Mouse (Mus musculus) midbrain, embryonic 13.5 days (tissue): Measurements from ENCODE around the gene Ly6g6e. TPM values are rescaled to one million over a fixed set of nuclear protein-coding genes. Genes with fewer than 3 reads are reported as not detected.
A peak's percentile ranks its signal among the peaks of the same experiment; 100 is the strongest.

Experiments used
- ATAC-seq: fragments of 200-750 bp; cut with Nextera tagmentation; 2 replicates; pipeline ENCODE4 v1.8.0; 2017; ENCODE audit warnings: mild to moderate bottlenecking, moderate TSS enrichment, moderate library complexity
- H3K27ac ChIP-seq: fragments of 300-500 bp; sonication (generic); 2 replicates; pipeline ENCODE4 v1.5.1; 2015; ENCODE audit warnings: inconsistent platforms, mild to moderate bottlenecking, moderate library complexity
- H3K27me3 ChIP-seq: fragments of 300-500 bp; sonication (generic); 2 replicates; pipeline ENCODE4 v1.6.1; 2015; ENCODE audit warnings: mild to moderate bottlenecking, inconsistent platforms
- H3K36me3 ChIP-seq: fragments of 300-500 bp; sonication (generic); 2 replicates; pipeline ENCODE4 v1.6.1; 2015; ENCODE audit warnings: mild to moderate bottlenecking, inconsistent platforms
- H3K4me1 ChIP-seq: fragments of 300-500 bp; sonication (generic); replicated peaks from 2 replicates; pipeline ENCODE4 v1.6.1; 2015; ENCODE audit warnings: inconsistent platforms
- H3K4me2 ChIP-seq: fragments of 300-500 bp; sonication (generic); replicated peaks from 2 replicates; pipeline ENCODE4 v1.6.1; 2015; ENCODE audit warnings: moderate library complexity, mild to moderate bottlenecking, inconsistent platforms
- H3K4me3 ChIP-seq: fragments of 300-500 bp; sonication (generic); replicated peaks from 2 replicates; pipeline ENCODE4 v1.5.1; 2015; ENCODE audit warnings: mild to moderate bottlenecking, inconsistent platforms
- H3K9ac ChIP-seq: fragments of 300-500 bp; sonication (generic); replicated peaks from 2 replicates; pipeline ENCODE4 v1.6.1; 2015; ENCODE audit warnings: mild to moderate bottlenecking, inconsistent platforms
- H3K9me3 ChIP-seq: fragments of 300-500 bp; sonication (generic); 2 replicates; pipeline ENCODE4 v1.6.1; 2016; ENCODE audit warnings: mild to moderate bottlenecking, inconsistent platforms
- WGBS: fragments of 180-500 bp; shearing (Covaris S2); methylation state at CpG from one replicate; pipeline ENCODE4 v1.1.7; 2015; 5-methylcytosine and 5-hydroxymethylcytosine counted together
- polyA plus RNA-seq: library from polyadenylated mRNA; unstranded; fragments of >200 nt; fragmentation: Nextera tagmentation; extraction: Ambion mirVana; gene quantifications from 2 replicates; pipeline ENCODE4 v1.2.1, GENCODE M21; 2015

Gene Ly6g6e
- polyA plus RNA-seq, 1 experiment from 2014 or later, result 0.32 TPM

GRCm38 (mm10) chr17:35044904-35045806 lies 31.5 kb upstream of the Ly6g6e start:
- Histone ChIP-seq H3K9ac (no peak overlapping the region), H3K4me3 (peak overlapping the region; percentile 50), H3K36me3 (no peaks in the 10 kb centered on the region), H3K9me3 (no peaks in the 10 kb centered on the region), H3K27me3 (no peaks in the 10 kb centered on the region), H3K4me1 (peaks cover 40% of the 10 kb centered on the region), H3K27ac (no peak overlapping the region), H3K4me2 (peak overlapping the region; percentile 95)
- no peak for ATAC-seq
- 89% methylated on average over 7 of the region's 7 CpGs for WGBS

- H3K4me3 ChIP-seq, result peak overlapping the region; percentile 50
- peak; percentile 82 for ATAC-seq
- H3K9me3 ChIP-seq, result no peaks in the 10 kb centered on the region
- H3K36me3 ChIP-seq, result no peaks in the 10 kb centered on the region
- peak overlapping the region; percentile 75 for H3K9ac ChIP-seq
- WGBS, result 7% methylated on average over 40 of the region's 48 CpGs
- H3K4me1 ChIP-seq, result peaks cover 47% of the 10 kb centered on the region
- no peaks in the 10 kb centered on the region for H3K27me3 ChIP-seq
- H3K27ac ChIP-seq, result 0 out of 2 replicates have a peak overlapping the region, but pooled peaks have one; percentile 19
- peak overlapping the region; percentile 95 for H3K4me2 ChIP-seq
Observed at GRCm38 (mm10) chr17:35045807-35046680, 30.7 kb upstream of the Ly6g6e start.

GRCm38 (mm10) chr17:35046681-35047455 lies 29.8 kb upstream of the Ly6g6e start, which contains the start of gene Msh5:
Msh5 (minus strand) TSS chr17:35046745.
- H3K4me3 ChIP-seq, result peak within 1 kb of the TSS; percentile 50
- peak within 1 kb of the TSS; percentile 95 for H3K4me2 ChIP-seq
- H3K9ac ChIP-seq, result peak within 1 kb of the TSS; percentile 75
- H3K27me3 ChIP-seq, result no peaks in the 10 kb centered on the region
- no peaks in the 10 kb centered on the region for H3K36me3 ChIP-seq
- no peaks in the 10 kb centered on the region for H3K9me3 ChIP-seq
- ATAC-seq, result peak; percentile 98
- 0 out of 2 replicates have a peak within 1 kb of the TSS, but pooled peaks have one; percentile 31 for H3K27ac ChIP-seq
- H3K4me1 ChIP-seq, result peaks cover 55% of the 10 kb centered on the region
- WGBS, result 3% methylated on average over 33 of the region's 33 CpGs

- Histone ChIP-seq H3K27me3 (no peaks in the 10 kb centered on the region), H3K9ac (no peak overlapping the region), H3K27ac (0 out of 2 replicates have a peak overlapping the region, but pooled peaks have one; percentile 17), H3K36me3 (no peaks in the 10 kb centered on the region; the same call in 1 of the 2 replicates), H3K9me3 (no peaks in the 10 kb centered on the region), H3K4me2 (no peak overlapping the region), H3K4me3 (no peak overlapping the region), H3K4me1 (peaks cover 63% of the 10 kb centered on the region)
- 55% methylated on average over 1 of the region's 1 CpGs for WGBS
- ATAC-seq, result no peak
Observed at GRCm38 (mm10) chr17:35047688-35048087, 29.0 kb upstream of the Ly6g6e start.

GRCm38 (mm10) chr17:35048149-35048931 lies 28.4 kb upstream of the Ly6g6e start:
- no peak overlapping the region for H3K4me2 ChIP-seq
- peak overlapping the region; percentile 17; the same call in 1 of the 2 replicates for H3K27ac ChIP-seq
- H3K36me3 ChIP-seq, result peaks cover 3% of the 10 kb centered on the region; the same call in 1 of the 2 replicates
- WGBS, result 42% methylated on average over 11 of the region's 11 CpGs
- no peak overlapping the region for H3K4me3 ChIP-seq
- no peaks in the 10 kb centered on the region for H3K9me3 ChIP-seq
- H3K27me3 ChIP-seq, result no peaks in the 10 kb centered on the region
- no peak overlapping the region for H3K9ac ChIP-seq
- no peak for ATAC-seq
- peaks cover 67% of the 10 kb centered on the region for H3K4me1 ChIP-seq

- peaks cover 67% of the 10 kb centered on the region for H3K4me1 ChIP-seq
- WGBS, result 65% methylated on average over 5 of the region's 5 CpGs
- no peaks in the 10 kb centered on the region for H3K9me3 ChIP-seq
- peak overlapping the region; percentile 69 for H3K4me2 ChIP-seq
- H3K9ac ChIP-seq, result no peak overlapping the region
- no peak overlapping the region for H3K27ac ChIP-seq
- no peak for ATAC-seq
- no peaks in the 10 kb centered on the region for H3K27me3 ChIP-seq
- peaks cover 7% of the 10 kb centered on the region for H3K36me3 ChIP-seq
- H3K4me3 ChIP-seq, result no peak overlapping the region
Observed at GRCm38 (mm10) chr17:35048932-35049440, 27.7 kb upstream of the Ly6g6e start.

GRCm38 (mm10) chr17:35049561-35050016 lies 27.1 kb upstream of the Ly6g6e start, which contains the start of gene Clic1:
Clic1 (plus strand) TSS chr17:35049966.
- H3K4me3 ChIP-seq, result peak within 1 kb of the TSS; percentile 46
- peaks cover 67% of the 10 kb centered on the region for H3K4me1 ChIP-seq
- 4% methylated on average over 11 of the region's 11 CpGs for WGBS
- H3K4me2 ChIP-seq, result peak within 1 kb of the TSS; percentile 69
- peak; percentile 10; the same call in 1 of the 2 replicates for ATAC-seq
- H3K27ac ChIP-seq, result peak within 1 kb of the TSS; percentile 88
- H3K36me3 ChIP-seq, result peaks cover 13% of the 10 kb centered on the region
- no peaks in the 10 kb centered on the region for H3K27me3 ChIP-seq
- H3K9ac ChIP-seq, result peak within 1 kb of the TSS; percentile 71
- H3K9me3 ChIP-seq, result no peaks in the 10 kb centered on the region

- H3K36me3 ChIP-seq, result peaks cover 16% of the 10 kb centered on the region
- peaks cover 67% of the 10 kb centered on the region for H3K4me1 ChIP-seq
- peak overlapping the region; percentile 71 for H3K9ac ChIP-seq
- peak overlapping the region; percentile 69 for H3K4me2 ChIP-seq
- H3K9me3 ChIP-seq, result no peaks in the 10 kb centered on the region
- peak overlapping the region; percentile 46 for H3K4me3 ChIP-seq
- no peaks in the 10 kb centered on the region for H3K27me3 ChIP-seq
- ATAC-seq, result no peak
- peak overlapping the region; percentile 88 for H3K27ac ChIP-seq
- under 1% methylated on average over 27 of the region's 27 CpGs for WGBS
Observed at GRCm38 (mm10) chr17:35050126-35050750, 26.5 kb upstream of the Ly6g6e start.

GRCm38 (mm10) chr17:35051156-35052086 lies 25.3 kb upstream of the Ly6g6e start:
- Histone ChIP-seq H3K9ac (peak overlapping the region; percentile 76), H3K4me2 (peak overlapping the region; percentile 69), H3K27ac (peak overlapping the region; percentile 90), H3K36me3 (peaks cover 25% of the 10 kb centered on the region), H3K9me3 (no peaks in the 10 kb centered on the region), H3K4me1 (peaks cover 58% of the 10 kb centered on the region), H3K27me3 (no peaks in the 10 kb centered on the region), H3K4me3 (peak overlapping the region; percentile 46)
- WGBS, result 2% methylated on average over 21 of the region's 21 CpGs
- peak; percentile 43 for ATAC-seq
